Mouse (Mus musculus): ENCODE results near the gene Ifngr2.

The Ifngr2 gene

GRCm38 (mm10) chr16:91537065-91537464 is 9.8 kb upstream of the Ifngr2 start:
- no peak for DNase-seq

- DNase-seq: no peak
Measured at GRCm38 (mm10) chr16:91538051-91538450, 8.8 kb upstream of the Ifngr2 start.

GRCm38 (mm10) chr16:91538513-91538912 is 8.4 kb upstream of the Ifngr2 start:
- DNase-seq: no peak

- no peak for DNase-seq
Measured at GRCm38 (mm10) chr16:91541573-91542081, 5.2 kb upstream of the Ifngr2 start.

GRCm38 (mm10) chr16:91543619-91544018 is 3.3 kb upstream of the Ifngr2 start:
- no peak for DNase-seq

- DNase-seq: no peak
Measured at GRCm38 (mm10) chr16:91545597-91546281, 1.1 kb upstream of the Ifngr2 start.

GRCm38 (mm10) chr16:91546391-91546835 is 459 bp upstream of the Ifngr2 start:
- DNase-seq: no peak

- DNase-seq: no peak
Measured at GRCm38 (mm10) chr16:91547974-91548373, 1.1 kb downstream of the Ifngr2 start.

GRCm38 (mm10) chr16:91548586-91548985 is 1.7 kb downstream of the Ifngr2 start:
- no peak for DNase-seq

GRCm38 (mm10) chr16:91548996-91549395 is 2.1 kb downstream of the Ifngr2 start:
- DNase-seq: no peak

GRCm38 (mm10) chr16:91549616-91550015 is 2.7 kb downstream of the Ifngr2 start:
- no peak for DNase-seq

- DNase-seq: no peak
Measured at GRCm38 (mm10) chr16:91551081-91551524, 4.2 kb downstream of the Ifngr2 start.

GRCm38 (mm10) chr16:91552072-91552471 is 5.2 kb downstream of the Ifngr2 start:
- DNase-seq: no peak

GRCm38 (mm10) chr16:91553625-91554024 is 6.8 kb downstream of the Ifngr2 start:
- peak; percentile 78 for DNase-seq

GRCm38 (mm10) chr16:91555017-91555605 is 8.2 kb downstream of the Ifngr2 start:
- no peak for DNase-seq

GRCm38 (mm10) chr16:91556659-91557058 is 9.8 kb downstream of the Ifngr2 start:
- no peak for DNase-seq

- no peak for DNase-seq
Measured at GRCm38 (mm10) chr16:91557214-91557613, 10.3 kb downstream of the Ifngr2 start.

GRCm38 (mm10) chr16:91557693-91558092 is 10.8 kb downstream of the Ifngr2 start:
- DNase-seq: no peak

GRCm38 (mm10) chr16:91561099-91561498 is 14.2 kb downstream of the Ifngr2 start:
- peak; percentile 50 for DNase-seq

GRCm38 (mm10) chr16:91561541-91562457 is 14.9 kb downstream of the Ifngr2 start:
- DNase-seq: no peak

GRCm38 (mm10) chr16:91564580-91565291 is 17.9 kb downstream of the Ifngr2 start:
- DNase-seq: no peak

- no peak for DNase-seq
Measured at GRCm38 (mm10) chr16:91565292-91565951, 18.6 kb downstream of the Ifngr2 start.
